Comparison of ENCODE assay signal across 8 mouse cellular contexts in the genomic region with DNA sequence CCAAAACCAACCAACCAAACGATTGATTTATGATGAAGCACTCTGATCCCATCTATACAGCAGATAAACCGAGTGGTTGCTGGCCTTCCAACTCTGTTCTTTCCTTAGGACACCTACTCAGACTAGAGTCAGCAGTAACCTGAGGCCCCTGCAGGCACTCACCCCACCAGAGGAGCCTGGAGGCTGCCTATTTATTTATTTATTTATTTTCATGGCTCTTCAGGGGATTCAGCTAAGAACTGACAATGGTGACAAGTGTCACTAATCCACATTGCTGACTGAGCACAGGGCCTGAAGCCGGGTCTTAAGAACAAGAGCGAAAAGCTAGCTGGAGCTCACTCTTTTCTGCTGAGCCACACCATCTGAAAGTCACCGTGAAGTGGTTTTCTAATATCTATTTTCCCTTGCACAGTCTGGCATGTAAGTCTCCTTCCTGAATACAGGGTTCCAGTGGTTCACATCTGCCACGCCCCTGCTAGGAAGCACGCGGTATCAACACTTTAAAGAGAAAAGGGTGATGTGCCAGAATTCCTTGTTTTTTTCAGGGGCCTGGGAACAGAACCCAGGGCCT. TPM values are rescaled to one million over a fixed set of nuclear protein-coding genes. Genes with fewer than 3 reads are reported as not detected.
DNase-seq lines count a peak whose midpoint lies in the region; ATAC-seq and TF ChIP-seq lines count a peak whose summit lies in the region.

No protein-coding gene starts in this region.

- 0 out of 2 replicates have a peak, but pooled peaks cover 5% of the 10 kb centered on the region for H3K36me3 ChIP-seq in heart, postnatal 0 days (replicated peaks; ENCODE audit: control insufficient read depth, insufficient read depth, low read length)
- 0 out of 2 replicates have a peak, but pooled peaks cover 2% of the 10 kb centered on the region for H3K36me3 ChIP-seq in forebrain, embryonic 16.5 days (ENCODE audit: control insufficient read depth, insufficient read depth)
- peaks cover 7% of the 10 kb centered on the region; the same call in 1 of the 2 replicates for H3K36me3 ChIP-seq in midbrain, embryonic 12.5 days

- no peaks in the 10 kb centered on the region for H3K27me3 ChIP-seq in heart, postnatal 0 days (ENCODE audit: control insufficient read depth, insufficient read depth, low read length)
- no peaks in the 10 kb centered on the region for H3K27me3 ChIP-seq in forebrain, embryonic 16.5 days (replicated peaks; ENCODE audit: control insufficient read depth, insufficient read depth, low read length)
- H3K27me3 ChIP-seq in midbrain, embryonic 12.5 days, result no peaks in the 10 kb centered on the region

- TF ChIP-seq EP300 in heart, postnatal 0 days (IDR thresholded peaks at IDR 0.05; ENCODE audit: low read depth), result no peak

- 0 out of 2 replicates have a peak overlapping the region, but pooled peaks have one; percentile 9 for H3K27ac ChIP-seq in heart, postnatal 0 days (ENCODE audit: low read depth)
- peak overlapping the region; percentile 82 for H3K27ac ChIP-seq in forebrain, embryonic 16.5 days (ENCODE audit: low read length)
- H3K27ac ChIP-seq in midbrain, embryonic 12.5 days (replicated peaks), result peak overlapping the region; percentile 63

- ATAC-seq in heart, postnatal 0 days (ENCODE audit: insufficient read depth, low read depth), result no peak
- ATAC-seq in common myeloid progenitor, adult 5-6 weeks (replicated peaks; ENCODE audit: low read depth, poor library complexity, severe bottlenecking), result peak; percentile 12; the same call in 1 of the 2 replicates
- peak; percentile 8; the same call in 1 of the 2 replicates for ATAC-seq in forebrain, embryonic 16.5 days
- ATAC-seq in midbrain, embryonic 12.5 days (ENCODE audit: low FRiP score, low read depth), result peak; percentile 14; the same call in 1 of the 2 replicates

- peaks cover 20% of the 10 kb centered on the region for H3K4me1 ChIP-seq in heart, postnatal 0 days (ENCODE audit: control insufficient read depth, insufficient read depth)
- H3K4me1 ChIP-seq in forebrain, embryonic 16.5 days (replicated peaks; ENCODE audit: control insufficient read depth, insufficient read depth, low read length), result peaks cover 25% of the 10 kb centered on the region
- H3K4me1 ChIP-seq in midbrain, embryonic 12.5 days, result peaks cover 35% of the 10 kb centered on the region

- H3K4me2 ChIP-seq in heart, postnatal 0 days (ENCODE audit: low read depth, low read length), result no peak overlapping the region
- peak overlapping the region; percentile 77 for H3K4me2 ChIP-seq in forebrain, embryonic 16.5 days (ENCODE audit: low read length)
- peak overlapping the region; percentile 65 for H3K4me2 ChIP-seq in midbrain, embryonic 12.5 days (replicated peaks)

- DNase-seq in heart, postnatal 0 days (ENCODE audit: low spot score), result no peak
- DNase-seq in heart, adult 9 months (ENCODE audit: low spot score in 2 of 2), result no peak
- no peak for DNase-seq in ovary, postnatal 14 days (ENCODE audit: low spot score)
- DNase-seq in right cerebral cortex, adult 2 months (ENCODE audit: low spot score in 2 of 2), result no peak
- DNase-seq in cerebellum, adult 18-20 months, result no peak

- no peak overlapping the region for H3K4me3 ChIP-seq in heart, postnatal 0 days (ENCODE audit: low read depth, low read length)
- peak overlapping the region; percentile 61 for H3K4me3 ChIP-seq in forebrain, embryonic 16.5 days (replicated peaks; ENCODE audit: low read length)
- H3K4me3 ChIP-seq in midbrain, embryonic 12.5 days, result no peak overlapping the region

- TF ChIP-seq CTCF in heart, postnatal 0 days (IDR thresholded peaks at IDR 0.05; ENCODE audit: low read depth), result no peak

- no peaks in the 10 kb centered on the region for H3K9me3 ChIP-seq in heart, postnatal 0 days (replicated peaks; ENCODE audit: control insufficient read depth, low read length)
- no peaks in the 10 kb centered on the region for H3K9me3 ChIP-seq in forebrain, embryonic 16.5 days (ENCODE audit: control insufficient read depth, low read length)
- no peaks in the 10 kb centered on the region for H3K9me3 ChIP-seq in midbrain, embryonic 12.5 days

- 57% methylated on average over 8 of the region's 8 CpGs for WGBS in heart, postnatal 0 days
- WGBS in forebrain, embryonic 16.5 days, result 42% methylated on average over 8 of the region's 8 CpGs
- WGBS in midbrain, embryonic 12.5 days, result 28% methylated on average over 8 of the region's 8 CpGs

- H3K9ac ChIP-seq in heart, postnatal 0 days (replicated peaks; ENCODE audit: low read depth, low read length), result no peak overlapping the region
- peak overlapping the region; percentile 39; the same call in 1 of the 2 replicates for H3K9ac ChIP-seq in forebrain, embryonic 16.5 days (replicated peaks; ENCODE audit: low read depth, low read length)
- H3K9ac ChIP-seq in midbrain, embryonic 12.5 days (replicated peaks), result no peak overlapping the region

RNA-seq across cellular contexts. Expression of a gene that starts 6.9 kb away (rescaled TPM):
- total RNA-seq in heart, postnatal 0 days (2014; rRNA removed; ENCODE audit: low replicate concordance), result 87.0 and 98.3 TPM in 2 replicates
- 44.5 and 55.5 TPM in 2 replicates for polyA plus RNA-seq in heart, postnatal 0 days (2015; fragmentation: Nextera tagmentation; extraction: Ambion mirVana)
- 95.6 and 118 TPM in 2 replicates for total RNA-seq in common myeloid progenitor, adult 5-6 weeks (2017)
- 224 and 276 TPM in 2 replicates for polyA plus RNA-seq in forebrain, embryonic 16.5 days (2015; fragmentation: Nextera tagmentation; extraction: Ambion mirVana)
- 263 and 303 TPM in 2 replicates for polyA plus RNA-seq in midbrain, embryonic 12.5 days (2016; fragmentation: Nextera tagmentation; extraction: Ambion mirVana)

Comparison
In these comparisons a context has a peak if more than half of its experiments do, and no peak if none do; other contexts are left out.
1. H3K27ac ChIP-seq: peak in every context shown above with its lines; median percentile 82 in forebrain, embryonic 16.5 days; 63 in midbrain, embryonic 12.5 days; 9 in heart, postnatal 0 days.